Mouse (Mus musculus) megakaryocyte-erythroid progenitor cell, adult 5-6 weeks (primary cell): ENCODE results near the gene Fbxl8. TPM values are rescaled to one million over a fixed set of nuclear protein-coding genes. Genes with fewer than 3 reads are reported as not detected.
"Not testable (repeated sequence)": the region's sequence is repeated elsewhere in the genome, so short reads cannot be mapped to it uniquely, and the experiment has no call there.

Experiments
- ATAC-seq: replicated peaks from 2 replicates; pipeline ENCODE4 v1.8.0; 2016; ENCODE audit warnings: mild to moderate bottlenecking, inconsistent platforms; ENCODE audit not compliant: severe bottlenecking, poor library complexity, low FRiP score, low TSS enrichment
- total RNA-seq, 2 experiments: library from RNA; stranded (forward) in 1 of 2; stranded (reverse) in 1 of 2; fragments of 200-1000, 215-1000 nt in 1 of 2; fragments of >200 nt in 1 of 2; fragmentation: Nextera tagmentation in 1 of 2; gene quantifications; 2 replicates each; pipeline ENCODE4 v1.2.3; 2014 to 2017

Gene Fbxl8
- total RNA-seq, 2 experiments from 2014 or later = 1.9 to 2.7 TPM

DNA sequence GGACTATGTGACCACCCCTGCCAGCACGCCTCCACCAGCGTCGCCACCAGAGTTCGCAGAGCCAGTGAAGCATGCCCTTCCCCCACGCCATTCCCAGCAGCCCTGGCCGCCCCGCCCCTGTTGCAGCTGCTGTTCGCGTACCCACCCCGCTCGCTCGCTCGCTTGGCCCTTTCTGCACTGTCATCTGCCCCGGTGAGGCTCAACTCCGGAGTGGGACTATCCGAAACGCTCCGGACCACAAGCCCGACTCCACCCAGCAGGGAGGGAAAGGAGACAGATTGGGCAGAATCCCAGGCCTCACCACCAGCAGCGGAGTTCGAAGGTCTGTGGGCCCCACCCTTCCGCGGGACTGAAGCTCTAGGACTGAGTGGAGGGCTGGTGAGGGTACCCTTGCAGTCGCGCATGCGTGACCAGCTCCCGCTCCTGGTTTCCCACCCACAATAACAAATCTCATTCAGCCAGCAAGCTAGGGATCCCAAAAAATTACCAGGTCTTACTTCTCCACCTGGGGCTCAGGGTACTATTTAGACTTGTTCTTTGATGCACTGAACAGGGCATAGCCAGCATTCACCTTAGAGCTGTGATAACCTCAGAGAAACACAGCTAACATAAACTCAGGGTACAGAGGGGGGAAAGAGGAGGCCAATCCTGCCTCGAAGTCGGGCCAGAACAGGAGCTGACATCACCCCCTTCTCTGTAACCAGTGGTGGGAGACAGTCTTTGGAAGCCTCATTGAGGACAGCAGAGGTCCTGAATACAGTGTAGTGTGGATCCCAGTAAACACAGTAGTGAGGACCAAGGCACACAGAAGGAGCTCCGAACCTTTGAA lies 12.1 kb downstream of the Fbxl8 start:
- peak; percentile 58 for ATAC-seq

DNA sequence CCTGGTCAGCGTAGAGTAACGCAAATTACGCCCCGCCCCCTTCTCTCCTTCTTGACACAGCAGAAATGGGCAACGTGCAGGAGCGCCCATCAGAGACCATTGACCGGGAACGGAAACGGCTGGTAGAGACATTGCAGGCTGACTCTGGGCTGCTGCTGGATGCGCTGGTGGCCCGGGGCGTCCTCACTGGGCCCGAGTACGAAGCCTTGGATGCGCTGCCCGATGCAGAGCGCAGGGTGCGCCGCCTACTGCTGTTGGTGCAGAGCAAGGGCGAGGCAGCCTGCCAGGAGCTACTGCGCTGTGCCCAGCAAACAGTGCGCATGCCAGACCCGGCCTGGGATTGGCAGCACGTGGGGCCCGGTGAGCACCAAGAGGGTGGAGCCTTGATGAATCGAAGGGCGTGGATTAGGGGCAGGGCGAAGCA lies 14.5 kb downstream of the Fbxl8 start:
- ATAC-seq = peak; percentile 83

DNA sequence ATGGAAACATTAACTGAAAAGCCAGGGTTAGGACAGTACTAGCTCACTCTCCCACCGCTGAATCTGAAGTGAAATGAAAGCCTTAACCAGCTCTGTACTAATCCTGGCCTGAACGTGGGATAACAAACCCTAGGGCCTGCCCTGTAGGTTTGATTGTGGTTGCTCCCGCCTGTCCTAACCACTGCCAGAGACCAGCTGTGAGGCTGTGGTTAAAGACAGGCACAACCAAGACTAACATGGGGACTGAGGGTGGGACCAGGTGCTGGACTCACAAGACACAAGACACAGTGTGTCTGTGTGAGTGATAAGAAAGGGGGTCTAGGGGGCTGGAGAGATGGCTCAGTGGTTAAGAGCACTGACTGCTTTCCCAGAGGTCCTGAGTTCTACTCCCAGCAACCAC lies 16.1 kb downstream of the Fbxl8 start:
- no peak for ATAC-seq

DNA sequence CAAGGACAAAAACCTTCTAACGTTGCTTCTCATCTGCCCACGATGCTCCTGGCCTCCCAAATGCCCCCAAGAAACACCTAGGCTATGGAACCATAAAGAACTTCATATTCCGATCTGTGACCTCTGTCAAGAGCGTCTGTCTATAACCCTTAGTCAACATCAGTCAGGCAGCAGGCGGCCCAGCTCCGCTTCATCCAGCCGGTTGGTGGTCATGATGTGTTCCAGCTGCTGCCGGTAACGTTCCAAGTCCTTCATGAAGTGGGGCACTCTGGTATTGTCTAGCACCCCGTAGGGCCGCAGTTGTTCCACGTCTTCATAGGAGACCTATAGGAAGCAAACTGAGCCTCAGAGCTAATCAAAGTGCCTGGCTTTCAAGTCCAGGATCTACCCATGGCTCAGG lies 17.4 kb downstream of the Fbxl8 start:
- ATAC-seq = no peak

DNA sequence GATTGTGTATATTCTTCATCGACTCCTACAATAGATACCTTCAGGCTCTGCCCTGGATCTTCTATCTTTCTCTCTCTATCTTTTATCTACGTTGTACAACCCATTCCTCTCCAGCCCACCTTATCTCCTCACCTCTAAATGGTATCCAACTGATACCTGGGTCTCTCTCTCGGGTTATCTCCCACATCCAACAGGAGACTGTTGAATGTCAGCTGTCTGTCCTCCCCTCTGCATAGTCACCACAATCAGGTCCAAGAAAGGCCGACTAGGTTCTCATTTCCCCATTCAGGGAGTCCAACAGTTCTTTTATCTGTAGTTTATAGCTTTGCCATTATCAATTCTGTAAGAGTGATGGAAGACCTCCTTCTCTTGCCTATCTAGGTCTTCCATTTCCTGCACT lies 17.8 kb downstream of the Fbxl8 start:
- ATAC-seq = no peak

DNA sequence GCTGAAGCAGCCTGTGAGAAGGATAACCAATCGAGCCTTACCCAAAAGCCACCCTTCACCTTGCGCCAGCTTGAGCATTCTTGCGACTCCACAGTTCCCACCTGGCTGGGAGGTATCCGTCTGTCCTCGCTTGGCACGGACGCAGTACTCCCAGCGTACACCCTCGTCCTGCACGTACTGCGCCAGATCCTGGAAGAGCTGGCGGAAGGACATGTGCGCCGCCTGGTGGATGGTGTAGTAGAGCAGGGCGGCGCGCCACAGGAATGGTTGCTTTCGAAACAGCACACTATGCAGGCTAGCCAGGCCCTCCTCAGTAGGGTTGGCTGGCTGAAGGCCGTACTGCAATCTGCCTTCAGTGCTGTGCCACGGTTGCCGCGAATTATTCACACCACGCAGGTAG lies 18.6 kb downstream of the Fbxl8 start:
- peak; percentile 35 for ATAC-seq

DNA sequence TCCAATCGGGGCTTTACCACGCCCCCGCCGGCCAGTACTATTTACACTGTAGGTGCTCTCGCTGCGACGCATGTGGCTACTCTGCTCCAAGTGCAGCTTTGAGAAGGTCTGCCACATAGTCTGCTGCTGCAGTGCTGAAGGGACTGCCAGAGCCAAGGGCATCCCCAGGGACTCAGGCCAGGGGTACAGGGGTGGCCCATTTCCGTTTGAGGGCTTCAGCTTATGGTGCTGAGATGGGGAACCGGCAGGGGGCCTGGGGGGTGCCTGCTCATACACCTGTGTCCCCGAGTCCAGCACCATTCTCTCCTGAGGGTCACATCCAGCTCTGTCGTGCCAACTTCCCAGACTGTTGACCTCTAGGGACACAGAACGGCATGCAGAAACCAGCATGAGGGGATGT lies 21.1 kb downstream of the Fbxl8 start:
- ATAC-seq = no peak

DNA sequence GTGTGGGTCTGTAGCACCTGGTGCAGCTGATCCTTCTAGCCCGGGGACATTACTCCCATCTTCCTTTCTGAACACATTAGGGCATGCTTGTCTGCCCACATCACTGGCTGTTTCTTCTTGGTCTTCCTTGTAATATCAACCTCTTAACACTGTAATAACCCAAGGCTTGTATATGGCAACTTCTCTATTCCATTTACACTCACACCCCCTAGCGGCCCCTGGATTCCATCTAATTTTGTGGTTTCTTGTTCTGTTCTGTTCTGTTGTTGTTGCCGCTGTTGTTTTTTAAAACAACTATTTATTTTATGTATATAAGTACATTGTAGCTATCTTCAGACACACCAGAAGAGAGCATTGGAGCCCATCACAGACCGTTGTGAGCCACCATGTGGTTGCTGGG lies 22.5 kb downstream of the Fbxl8 start:
- ATAC-seq = no peak

DNA sequence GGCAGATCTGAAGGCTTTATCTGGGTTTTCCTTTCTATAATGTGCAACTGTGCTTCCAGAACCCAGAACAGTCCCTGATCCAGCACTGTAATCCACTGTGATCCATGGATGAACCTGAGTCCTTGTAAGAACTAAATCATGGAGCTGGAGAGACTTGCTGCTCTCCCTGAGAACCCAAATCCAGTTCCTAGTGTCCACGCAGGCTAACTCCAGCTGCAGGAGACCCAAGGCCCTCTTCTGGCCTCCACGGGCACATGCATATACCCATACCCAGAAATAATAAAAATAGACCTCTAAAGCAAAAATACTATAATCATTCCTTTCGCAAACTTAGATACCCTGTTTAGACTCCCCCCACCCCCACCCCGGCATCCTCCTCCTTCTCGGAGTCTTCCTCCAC lies 23.8 kb downstream of the Fbxl8 start:
- ATAC-seq = no peak

DNA sequence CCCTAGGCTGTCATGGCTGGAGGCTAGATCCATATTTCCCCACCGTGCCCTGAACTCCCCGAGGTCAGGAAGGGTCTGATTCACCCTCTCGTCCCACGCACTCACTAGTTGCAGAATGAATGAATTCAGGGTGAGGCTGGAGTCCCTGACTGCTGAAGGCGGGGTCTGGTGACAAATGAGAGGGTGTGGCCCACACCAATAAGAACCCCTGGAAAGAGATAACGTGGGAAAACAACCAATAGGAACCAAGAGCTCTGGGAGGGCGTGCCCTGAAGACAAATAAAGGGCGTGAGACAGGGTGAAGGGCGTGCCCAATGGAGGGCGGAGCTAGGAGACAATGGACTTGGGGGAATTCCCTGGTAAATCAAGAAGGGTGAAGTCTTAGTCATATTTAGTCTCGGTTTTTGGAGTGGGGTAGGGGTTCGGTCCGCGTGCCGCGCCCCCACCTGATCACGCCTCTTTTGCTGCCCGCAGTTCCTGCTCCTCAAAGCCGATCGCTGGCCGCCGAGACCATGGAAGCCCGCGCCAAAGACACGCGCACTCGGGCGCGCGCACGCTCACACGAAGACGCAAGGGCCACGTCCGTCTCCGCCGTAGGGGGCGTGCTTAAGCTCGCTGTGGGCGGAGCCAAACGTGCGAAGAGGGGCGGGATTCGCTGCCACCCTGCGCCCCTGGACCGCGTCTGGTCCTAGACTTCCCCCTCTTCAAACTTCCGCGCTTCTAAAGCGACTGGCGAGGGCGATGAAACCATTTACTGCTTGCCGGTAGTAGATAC lies 24.7 kb downstream of the Fbxl8 start:
- peak; percentile 88 for ATAC-seq

DNA sequence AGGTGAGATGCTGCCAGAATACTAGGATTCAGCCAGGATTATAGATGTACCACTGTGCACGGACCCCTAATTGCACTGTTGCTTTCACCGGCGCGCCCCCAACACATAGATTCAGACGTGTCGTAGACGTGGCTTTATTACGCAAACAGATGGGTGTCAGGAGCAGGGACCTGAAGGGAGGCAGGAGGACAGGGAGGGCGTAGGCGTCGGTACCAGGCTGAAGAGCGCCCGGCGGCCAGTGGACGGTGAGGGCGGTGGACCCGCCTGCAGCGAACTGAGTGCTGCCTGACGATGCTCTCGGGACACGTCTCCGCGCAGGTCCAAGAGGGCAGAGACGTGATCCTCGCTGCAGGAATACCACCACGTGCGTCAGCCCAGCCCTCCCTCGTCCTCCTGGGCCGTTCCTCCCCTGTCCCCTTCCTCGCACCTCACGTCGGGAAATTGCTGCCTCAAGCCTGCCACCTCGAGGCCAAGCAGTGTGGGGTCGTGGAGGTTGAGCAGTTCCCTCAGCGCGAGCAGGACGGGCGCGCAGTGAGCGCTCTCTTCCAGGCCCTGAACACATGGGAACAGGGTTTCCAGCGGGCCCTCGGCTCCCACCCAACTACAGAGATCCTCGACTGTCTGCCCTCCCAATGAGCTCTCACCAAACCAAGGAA lies 25.5 kb downstream of the Fbxl8 start, which contains the start of gene 4931428F04Rik:
4931428F04Rik (minus strand) TSS at position 60 of the 656 bp plus-strand sequence.
- ATAC-seq = peak; percentile 14

DNA sequence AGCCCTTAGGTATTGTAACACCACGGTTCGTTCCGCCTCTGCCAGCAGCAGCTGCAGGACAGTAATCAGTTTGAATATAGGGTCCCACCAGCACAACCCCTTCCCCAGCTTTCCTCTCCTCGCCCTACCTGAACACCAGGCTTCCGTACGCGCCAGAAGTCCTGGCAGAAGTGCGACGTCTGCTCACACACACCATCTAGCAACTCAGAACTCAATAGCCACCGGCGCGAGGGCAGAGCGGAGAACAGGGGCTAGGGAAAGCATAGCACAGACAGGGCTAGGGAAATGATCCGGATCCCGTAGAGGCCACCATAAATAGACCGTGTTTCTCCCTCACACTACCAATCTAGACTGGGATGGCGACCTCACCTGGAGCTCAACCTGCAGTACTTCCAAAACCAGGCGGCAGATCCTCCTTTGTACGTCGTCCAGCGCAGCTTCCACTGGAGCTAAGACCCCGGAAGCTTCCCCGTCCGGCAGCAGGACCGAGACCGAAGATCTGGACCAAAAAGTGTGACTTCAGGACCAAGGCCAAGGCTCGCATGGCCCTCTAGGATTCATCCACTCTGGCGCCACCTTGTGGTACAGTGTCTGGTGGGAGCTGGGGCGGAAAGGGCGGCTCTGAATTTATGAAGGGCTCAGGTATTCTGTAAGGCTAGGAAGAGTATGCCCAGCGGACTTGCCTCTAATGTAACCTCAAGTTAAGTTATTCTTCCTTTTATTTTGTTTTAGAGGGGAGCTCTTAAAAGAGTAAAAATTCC lies 26.3 kb downstream of the Fbxl8 start:
- peak; percentile 42 for ATAC-seq

DNA sequence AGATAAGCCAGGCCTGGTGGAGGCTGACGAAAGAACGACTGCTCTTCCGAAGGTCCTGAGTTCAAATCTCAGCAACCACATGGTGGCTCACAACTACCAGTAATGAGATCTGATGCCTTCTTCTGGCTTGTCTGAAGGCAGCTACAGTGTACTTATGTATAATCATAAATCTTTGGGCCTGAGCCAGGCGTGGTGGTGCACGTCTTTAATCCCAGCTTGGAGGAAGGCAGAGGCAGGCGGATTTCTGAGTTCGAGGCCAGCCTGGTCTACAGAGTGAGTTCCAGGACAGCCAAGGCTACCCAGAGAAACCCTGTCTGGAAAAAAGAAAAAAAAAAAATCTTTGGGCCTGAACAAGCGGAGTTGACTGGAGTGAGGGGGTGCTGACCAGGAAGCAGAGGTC lies 26.9 kb downstream of the Fbxl8 start:
- not testable (repeated sequence) for ATAC-seq

DNA sequence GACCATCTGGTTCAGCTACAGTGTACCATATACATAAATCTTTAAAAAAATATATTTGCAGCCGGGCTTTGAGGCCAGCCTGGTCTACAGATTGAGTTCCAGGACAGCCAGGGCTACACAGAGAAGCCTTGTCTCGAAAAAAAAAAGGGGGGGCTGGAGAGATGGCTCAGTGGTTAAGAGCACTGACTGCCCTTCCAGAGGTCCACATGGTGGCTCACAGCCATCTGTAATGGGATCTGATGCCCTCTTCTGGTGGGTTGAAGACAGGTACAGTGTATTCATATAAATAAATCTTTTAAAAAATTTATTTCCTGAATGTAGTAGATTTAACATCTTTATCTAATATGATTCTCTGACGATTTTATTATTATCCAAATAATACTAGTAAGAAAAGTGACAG lies 27.4 kb downstream of the Fbxl8 start:
- ATAC-seq = not testable (repeated sequence)

DNA sequence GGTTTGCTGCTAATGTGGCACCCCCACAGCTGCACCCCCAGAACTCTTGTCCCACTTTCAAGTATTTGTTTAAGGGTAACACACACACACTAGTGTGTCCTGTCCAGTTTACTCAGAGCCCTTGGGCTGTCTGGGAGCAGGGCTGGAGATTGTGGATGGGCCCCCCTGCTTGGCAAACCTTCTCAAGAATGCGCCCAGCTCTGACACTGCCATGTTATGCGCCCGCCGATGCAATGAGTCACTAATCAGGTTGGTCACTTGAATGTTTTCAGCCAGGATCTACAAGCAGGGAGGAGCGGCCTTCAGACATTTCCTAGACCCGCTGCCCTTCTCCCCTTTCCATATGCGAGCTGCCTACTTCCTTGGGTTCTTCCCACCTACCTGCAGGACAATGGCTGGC lies 28.0 kb downstream of the Fbxl8 start:
- ATAC-seq = no peak

DNA sequence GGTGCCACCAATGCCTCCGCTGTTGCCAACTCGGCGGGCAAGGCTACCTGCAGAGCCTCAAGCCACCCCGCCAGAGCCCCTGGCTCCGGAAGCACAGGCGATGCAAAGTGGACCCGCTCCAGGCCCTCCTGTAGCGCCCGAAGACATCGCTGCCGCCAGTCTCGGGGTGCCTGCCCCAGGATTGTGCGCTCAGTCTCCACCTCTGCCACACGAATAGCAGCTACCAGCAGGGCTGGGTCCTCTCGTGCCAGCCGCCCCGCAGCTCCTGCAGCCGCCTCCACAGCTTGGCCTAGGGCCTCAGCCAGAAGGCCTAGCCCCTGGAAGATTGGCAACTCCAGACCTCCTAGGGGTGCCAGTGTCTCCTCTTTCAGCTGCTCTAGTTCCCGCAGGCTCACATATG lies 29.0 kb downstream of the Fbxl8 start:
- no peak for ATAC-seq

DNA sequence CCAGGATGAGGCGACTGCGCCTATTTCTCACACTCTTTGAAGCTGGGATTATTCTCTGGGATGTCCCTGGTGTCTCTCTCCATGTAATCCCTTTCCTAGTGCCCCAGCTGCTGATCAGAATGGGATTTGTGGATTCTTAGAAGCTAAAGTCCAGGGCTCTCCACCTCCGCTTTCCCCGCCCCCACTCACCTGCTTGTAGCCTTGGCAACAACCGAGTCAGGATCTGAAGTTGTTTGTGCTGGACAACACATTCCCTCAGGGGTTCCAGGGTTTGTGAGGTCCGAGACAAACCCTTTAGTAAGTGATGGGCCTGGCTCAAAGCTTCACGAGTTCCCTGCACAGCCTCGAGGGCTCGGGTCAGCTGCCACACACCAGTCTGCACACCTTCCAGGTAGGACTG lies 30.3 kb downstream of the Fbxl8 start:
- ATAC-seq = no peak

DNA sequence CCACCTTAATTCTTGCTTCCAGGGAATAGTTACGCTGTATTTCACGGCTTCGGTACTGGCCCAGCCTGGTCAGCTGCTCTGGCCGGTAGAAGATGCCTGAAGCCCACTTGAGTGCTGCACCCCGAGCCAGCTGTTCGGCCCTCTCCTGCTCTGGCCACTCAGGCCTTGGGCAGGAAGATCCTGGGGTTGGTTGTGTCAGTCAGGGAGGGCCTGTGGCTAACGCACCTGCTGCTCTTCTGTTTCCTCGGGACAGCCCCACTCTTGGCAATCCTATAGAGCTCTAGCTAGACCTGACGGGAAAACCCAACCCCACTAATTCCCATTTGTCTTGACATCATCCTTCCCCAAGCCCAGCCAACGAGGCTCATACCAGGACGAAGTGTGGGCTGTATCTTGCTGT lies 30.8 kb downstream of the Fbxl8 start:
- ATAC-seq = no peak

DNA sequence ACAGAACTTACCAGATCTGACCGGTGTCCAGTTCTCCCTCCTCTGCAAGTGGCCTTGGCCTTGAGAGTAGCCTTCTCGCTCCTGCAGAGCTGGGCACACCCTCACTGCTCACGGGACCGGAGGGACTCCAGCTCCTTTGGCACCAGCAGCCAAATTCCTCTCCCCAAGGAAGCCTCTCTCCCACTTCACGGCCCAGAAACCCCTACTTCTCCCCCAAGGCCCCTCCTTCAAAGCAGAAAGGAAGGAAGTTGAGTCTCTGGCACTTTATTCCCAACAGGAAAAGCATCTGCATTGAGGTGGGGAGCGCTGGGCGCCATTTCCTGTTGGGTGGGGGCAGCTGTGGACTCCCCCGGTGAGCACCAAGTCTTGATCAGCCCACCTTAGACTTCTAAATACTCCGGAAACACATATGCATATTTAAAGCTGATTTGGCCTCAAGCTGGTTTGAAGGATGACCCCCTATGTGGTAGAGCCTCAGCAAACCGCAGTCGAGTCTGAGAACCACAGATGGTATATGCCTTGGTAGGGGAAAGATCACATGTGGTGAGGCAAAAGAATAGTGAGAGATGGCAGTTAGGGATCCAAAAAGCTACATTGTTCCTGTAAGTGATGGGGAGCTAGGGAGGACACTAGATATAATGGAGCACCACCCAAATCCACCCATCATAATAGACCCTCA lies 31.6 kb downstream of the Fbxl8 start, which contains the start of gene Exoc3l:
Exoc3l (minus strand) TSS at position 207 of the 679 bp plus-strand sequence.
- no peak for ATAC-seq
